Mouse (Mus musculus): ENCODE results near the gene Fsd1l.

GRCm38 (mm10) chr4:53621084-53621483 is 10.2 kb upstream of the Fsd1l start:
- no peak for TF ChIP-seq CTCF (IDR thresholded peaks at IDR 0.05; ENCODE audit: extremely low read depth, insufficient read depth, low read length)
- TF ChIP-seq POLR2A (IDR thresholded peaks at IDR 0.05; ENCODE audit: extremely low read depth, insufficient read depth, low read length), result no peak
